ENCODE assay signal across 8 mouse cellular contexts in the genomic region with DNA sequence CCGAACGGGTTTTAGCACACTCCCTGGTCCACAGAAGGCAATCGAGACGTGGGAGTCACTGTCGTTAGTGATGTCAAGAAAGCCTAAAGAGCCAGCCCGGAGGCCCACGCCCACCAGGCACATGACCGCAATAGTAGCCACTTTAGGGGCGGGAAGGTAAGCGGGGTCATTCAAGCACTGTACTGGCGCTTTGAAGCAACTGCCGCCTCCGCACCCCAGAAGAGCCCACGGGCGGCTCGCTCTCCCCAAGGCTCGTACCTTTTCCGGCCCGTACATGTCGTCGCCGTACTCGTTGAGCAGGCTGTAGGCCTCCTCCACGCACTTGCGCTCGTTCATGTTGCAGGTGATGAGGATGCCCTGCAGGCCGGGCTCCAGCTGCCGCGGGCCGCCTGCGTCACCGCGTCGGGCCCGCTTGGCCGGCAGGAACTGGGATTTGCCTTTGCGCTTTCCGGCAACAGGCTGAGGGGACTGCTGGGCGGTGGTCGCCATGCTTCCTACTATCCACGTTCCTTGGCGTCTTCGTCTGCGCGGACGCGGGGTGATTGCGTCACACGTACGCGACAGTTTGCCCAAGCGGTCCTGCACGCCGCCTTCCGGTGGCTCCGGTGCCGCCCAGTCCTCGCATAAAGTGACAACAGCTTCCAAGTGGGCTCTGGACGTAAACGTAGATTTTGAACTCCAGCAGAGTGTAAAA. TPM values are rescaled to one million over a fixed set of nuclear protein-coding genes. Genes with fewer than 3 reads are reported as not detected.
DNase-seq lines count a peak whose midpoint lies in the region; ATAC-seq and TF ChIP-seq lines count a peak whose summit lies in the region.

TSS of gene Thumpd1 (minus strand) at position 546 of the 694 bp plus-strand sequence.

- DNase-seq in MN1 (ENCODE audit: low spot score) = peak; percentile 94
- DNase-seq in cerebellum, adult 9-10 months = peak; percentile 88
- DNase-seq in hindbrain, embryonic 10.5 days (ENCODE audit: low spot score) = peak; percentile 93
- DNase-seq in layer of hippocampus, adult 9-11 months = peak; percentile 91
- peak; percentile 94 for DNase-seq in lung, postnatal 0 days (ENCODE audit: low spot score)
- peak; percentile 93 for DNase-seq in ovary, postnatal 14 days (ENCODE audit: low spot score)
- peak; percentile 94 for DNase-seq in thymus, postnatal 14 days

- H3K4me3 ChIP-seq in hindbrain, embryonic 10.5 days = peak within 1 kb of the TSS; percentile 93
- H3K4me3 ChIP-seq in lung, postnatal 0 days (ENCODE audit: low read depth, low read length) = peak within 1 kb of the TSS; percentile 87

- H3K36me3 ChIP-seq in hindbrain, embryonic 10.5 days = peaks cover 38% of the 10 kb centered on the region
- H3K36me3 ChIP-seq in lung, postnatal 0 days (ENCODE audit: insufficient read depth, low read length) = peaks cover 18% of the 10 kb centered on the region; the same call in 1 of the 2 replicates

- peak; percentile 94 for ATAC-seq in frontal cortex, adult (ENCODE audit: low TSS enrichment)
- ATAC-seq in lung, postnatal 0 days = peak; percentile 98

- TF ChIP-seq CTCF in lung, postnatal 0 days (IDR thresholded peaks at IDR 0.05) = peak; percentile 84

- peaks cover 8% of the 10 kb centered on the region for H3K4me1 ChIP-seq in hindbrain, embryonic 10.5 days (replicated peaks)
- peaks cover 5% of the 10 kb centered on the region; the same call in 1 of the 2 replicates for H3K4me1 ChIP-seq in lung, postnatal 0 days (ENCODE audit: insufficient read depth, low read depth, low read length)

- under 1% methylated on average over 60 of the region's 60 CpGs for WGBS in hindbrain, embryonic 10.5 days
- 2% methylated on average over 59 of the region's 60 CpGs for WGBS in lung, postnatal 0 days

- H3K9me3 ChIP-seq in hindbrain, embryonic 10.5 days = no peaks in the 10 kb centered on the region
- no peaks in the 10 kb centered on the region for H3K9me3 ChIP-seq in lung, postnatal 0 days (ENCODE audit: low read length)

- H3K27me3 ChIP-seq in hindbrain, embryonic 10.5 days (ENCODE audit: insufficient read depth, poor library complexity, severe bottlenecking) = no peaks in the 10 kb centered on the region
- no peaks in the 10 kb centered on the region for H3K27me3 ChIP-seq in lung, postnatal 0 days (replicated peaks; ENCODE audit: insufficient read depth, low read length)

- H3K27ac ChIP-seq in hindbrain, embryonic 10.5 days = peak within 1 kb of the TSS; percentile 93
- peak within 1 kb of the TSS; percentile 69; the same call in 1 of the 2 replicates for H3K27ac ChIP-seq in lung, postnatal 0 days (ENCODE audit: low read length)

- H3K4me2 ChIP-seq in lung, postnatal 0 days (replicated peaks; ENCODE audit: low read depth, low read length) = peak within 1 kb of the TSS; percentile 86

- no peak for TF ChIP-seq EP300 in lung, postnatal 0 days (IDR thresholded peaks at IDR 0.05)

- H3K9ac ChIP-seq in lung, postnatal 0 days (replicated peaks; ENCODE audit: low read depth) = peak within 1 kb of the TSS; percentile 86

RNA-seq across cellular contexts. Expression of gene Thumpd1, which starts in this region (rescaled TPM):
- polyA plus RNA-seq in hindbrain, embryonic 10.5 days (2016; fragmentation: Nextera tagmentation; extraction: Ambion mirVana) = 83.8 and 102 TPM in 2 replicates
- 28.5 and 30.4 TPM in 2 replicates for polyA plus RNA-seq in lung, postnatal 0 days (2015; fragmentation: Nextera tagmentation; extraction: Ambion mirVana)

Comparison
In these comparisons a context has a peak if more than half of its experiments do, and no peak if none do; other contexts are left out.
1. Peak in every context shown above with its lines: DNase-seq, ATAC-seq, H3K4me3 ChIP-seq and H3K27ac ChIP-seq.